Mouse (Mus musculus): Measurements from ENCODE around the gene Cux2. TPM values are rescaled to one million over a fixed set of nuclear protein-coding genes. Genes with fewer than 3 reads are reported as not detected.
A peak's percentile ranks its signal among the peaks of the same experiment; 100 is the strongest.

Gene Cux2
- 16.6 and 17.7 TPM in 2 replicates for total RNA-seq (2021)
- long read RNA-seq, experiment 1, partial matches to known transcripts: 2 of 9 reads
- long read RNA-seq, experiment 1, other reads (novel, unspliced or antisense): 7 of 9 reads
- long read RNA-seq, experiment 2, partial matches to known transcripts: 0 of 5 reads
- long read RNA-seq, experiment 2, other reads (novel, unspliced or antisense): 5 of 5 reads

DNA sequence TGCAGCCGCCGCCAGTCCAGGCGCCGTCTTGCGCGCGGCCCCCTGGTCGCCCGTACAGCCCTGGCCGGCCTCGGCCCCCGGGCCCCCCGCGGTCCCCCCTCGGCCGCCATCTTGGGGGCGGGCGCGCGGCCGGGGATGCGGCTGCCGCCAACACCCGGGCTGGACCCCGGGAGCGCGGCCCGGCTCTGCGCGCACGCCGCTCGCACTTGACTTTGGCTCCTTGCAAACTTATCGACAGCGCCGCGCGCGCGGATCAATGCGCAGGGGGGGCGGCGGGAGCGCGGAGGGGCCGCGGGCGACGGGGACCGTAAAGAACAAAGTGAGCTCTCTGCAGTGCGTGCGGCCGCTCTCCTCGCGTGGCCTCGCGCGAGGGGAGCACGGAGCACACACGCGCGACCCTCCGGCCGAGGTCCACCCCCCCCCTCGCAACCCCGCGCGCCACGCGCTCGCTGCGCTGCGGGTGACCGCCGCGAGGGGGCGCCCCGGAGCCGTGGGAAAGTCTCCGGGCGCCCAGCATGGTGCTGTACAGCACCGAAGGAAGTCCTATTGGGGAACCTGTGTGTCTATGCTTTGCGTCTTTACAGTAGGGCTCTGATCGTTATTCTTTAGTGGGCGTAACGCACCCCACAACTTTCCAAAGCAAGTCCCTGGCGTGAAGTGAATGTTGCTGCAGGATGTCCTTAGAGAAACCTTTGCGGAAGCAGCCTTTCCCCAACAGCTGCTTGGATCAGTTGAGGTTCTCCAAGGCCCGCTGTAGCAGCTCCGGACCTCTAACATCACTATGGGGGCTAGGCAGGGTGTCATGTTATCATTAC, at the start of gene Cux2:
Gene Cux2, minus strand, starts transcription at position 86 of the 815 bp plus-strand sequence.
- peak; percentile 81 for DNase-seq

DNA sequence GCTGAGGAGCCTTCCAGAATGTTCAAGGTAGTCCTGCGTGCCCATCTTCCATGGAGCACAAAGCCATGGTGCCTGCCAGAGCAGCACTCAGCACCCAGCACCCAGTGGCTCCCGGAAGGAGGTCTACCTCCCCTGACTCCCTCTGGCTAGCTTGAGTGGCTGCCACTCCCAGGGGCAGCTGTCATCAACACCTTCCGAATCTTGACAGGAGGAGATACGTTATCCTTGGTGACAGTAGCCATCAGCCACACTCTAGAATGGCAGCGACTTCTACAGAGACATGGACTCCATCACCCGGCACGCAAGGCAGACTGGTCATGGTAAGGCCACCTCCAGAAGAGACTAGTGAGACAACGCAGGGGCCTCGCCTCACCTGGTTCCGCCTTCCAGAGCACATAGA, 44.5 kb upstream of the Cux2 start:
- no peak for DNase-seq

DNA sequence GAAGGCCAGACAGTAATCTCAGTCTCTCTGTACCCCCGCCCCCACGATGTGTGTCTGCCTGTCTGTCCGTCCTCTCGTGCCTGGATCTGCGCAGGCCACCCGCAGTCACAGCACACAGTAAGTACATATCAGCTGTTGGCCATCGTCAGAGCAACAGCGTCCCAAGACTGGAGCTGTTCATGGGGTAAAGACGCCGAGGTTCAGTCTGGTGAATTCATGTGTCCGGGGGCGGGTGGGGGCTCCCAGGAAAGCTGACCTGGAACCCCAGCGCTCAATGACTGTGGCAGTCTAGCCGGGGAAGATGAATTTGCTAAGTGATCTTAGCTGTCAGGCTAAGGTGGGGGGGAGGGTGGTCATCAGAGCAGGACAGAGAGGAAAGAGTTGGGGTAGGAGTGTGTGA, 43.8 kb upstream of the Cux2 start:
- DNase-seq: no peak

DNA sequence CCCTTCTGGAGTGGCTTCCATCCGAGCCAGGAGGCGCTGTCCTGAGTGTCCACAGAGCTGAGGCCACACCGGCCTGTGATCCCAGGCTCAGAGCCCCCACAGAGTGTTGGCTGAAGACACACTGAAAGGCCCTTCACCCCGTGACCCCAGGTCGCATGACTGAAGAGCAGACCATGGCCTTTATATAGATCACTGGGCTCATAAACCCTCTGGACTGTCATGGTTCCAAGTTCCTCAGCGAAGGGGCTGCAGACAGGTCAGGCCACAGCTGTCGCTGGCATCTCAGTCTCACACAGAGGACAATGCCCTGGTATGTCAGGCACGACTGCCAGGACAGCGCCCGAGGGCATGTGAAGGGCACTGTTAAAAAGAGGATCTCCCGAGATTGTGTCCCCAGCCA, 42.9 kb upstream of the Cux2 start:
- no peak for DNase-seq

DNA sequence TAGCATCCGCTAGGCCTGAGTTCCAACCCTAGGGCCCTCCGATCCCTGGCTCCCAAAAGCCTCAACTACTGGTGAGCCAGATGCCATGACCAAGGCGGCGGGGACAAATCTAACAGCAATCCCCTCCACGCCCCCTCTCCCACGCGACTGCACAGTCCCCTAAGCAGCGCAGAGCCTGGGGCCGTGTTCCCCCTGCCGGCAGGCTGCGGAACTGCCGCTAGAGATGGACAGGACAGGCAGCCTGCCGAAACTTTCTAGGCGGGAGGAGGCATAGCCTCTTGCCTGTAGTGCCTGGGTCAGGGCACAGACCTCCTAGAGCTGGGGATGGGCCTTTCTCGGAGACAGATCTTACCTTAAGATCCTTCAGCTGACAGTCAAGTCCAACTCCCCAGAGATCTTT, 41.2 kb upstream of the Cux2 start:
- DNase-seq: peak; percentile 70

DNA sequence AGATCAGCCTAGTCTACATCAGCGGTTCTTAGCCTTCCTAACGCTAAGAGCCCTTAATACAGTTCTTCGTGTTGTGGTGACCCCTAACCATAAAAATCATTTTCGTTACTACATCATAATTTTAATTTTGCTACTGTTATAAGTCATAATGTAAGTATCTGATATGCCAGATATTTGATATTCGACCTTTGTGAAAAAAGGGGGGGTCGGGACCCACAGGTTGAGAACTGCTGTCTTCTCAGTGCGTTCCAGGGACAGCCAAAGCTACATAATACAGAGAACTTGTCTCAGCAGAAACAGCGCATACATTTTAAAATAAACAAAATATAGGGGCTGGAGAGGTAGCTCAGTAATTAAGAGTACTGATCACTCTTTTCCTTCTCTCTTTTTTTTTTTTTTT, 39.8 kb upstream of the Cux2 start:
- no peak for DNase-seq

DNA sequence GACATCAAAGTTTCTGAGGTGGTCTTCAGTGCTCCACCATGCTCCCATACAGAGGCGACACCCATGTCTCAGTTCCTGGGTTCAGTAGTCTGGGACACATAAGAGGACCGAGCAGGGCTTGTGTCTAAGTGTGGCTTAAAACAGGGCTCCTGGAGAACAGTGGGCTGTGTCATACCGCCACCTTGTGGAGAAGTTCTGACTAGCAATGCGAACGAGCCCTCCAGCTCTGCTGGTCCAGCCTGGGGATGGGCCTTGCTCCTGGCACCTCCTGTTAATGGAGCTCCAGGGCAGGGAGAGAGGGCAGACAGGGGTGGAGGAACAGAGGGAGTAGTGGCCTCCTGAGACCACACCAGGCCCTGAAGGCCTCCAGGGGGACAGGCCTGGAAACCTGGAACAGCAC, 39.0 kb upstream of the Cux2 start:
- peak; percentile 92 for DNase-seq

DNA sequence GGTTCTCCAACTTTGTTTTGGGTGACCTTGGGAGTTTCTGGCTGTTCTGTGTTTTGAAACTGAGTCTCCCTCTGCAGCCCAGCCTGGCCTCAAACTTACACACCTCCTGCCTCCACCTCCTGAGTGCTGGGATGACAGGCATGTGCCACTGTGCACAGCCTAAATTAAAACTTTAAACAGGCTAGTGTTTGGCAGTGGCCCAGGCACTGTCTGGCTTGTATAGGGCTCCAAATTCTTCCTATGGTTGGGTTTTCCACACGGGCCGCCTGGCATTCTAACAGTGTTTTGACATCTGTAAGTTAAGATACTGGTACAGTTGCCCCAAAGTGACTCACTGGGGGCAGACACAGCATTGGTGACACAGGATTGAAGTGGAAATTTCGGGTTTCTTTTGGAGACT, 36.2 kb upstream of the Cux2 start:
- DNase-seq: no peak

DNA sequence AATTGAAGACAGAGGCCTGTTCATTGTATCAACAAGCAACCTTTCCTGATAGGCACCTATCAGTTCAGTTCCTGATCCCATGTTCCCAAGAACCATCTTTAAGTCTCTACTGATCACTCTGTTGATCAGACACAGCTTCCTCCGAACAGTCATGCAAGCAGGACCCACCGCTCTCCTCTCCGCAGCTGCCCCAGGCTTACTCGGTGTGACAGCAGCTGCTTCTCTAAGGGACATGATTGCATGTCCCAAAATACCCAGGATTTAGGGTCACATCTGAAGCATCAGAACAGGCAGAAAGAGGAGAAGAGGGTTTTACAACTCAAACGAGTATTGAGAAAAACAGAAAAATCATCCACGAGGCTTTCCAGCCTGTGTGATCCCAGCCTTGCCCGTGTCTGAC, 35.4 kb upstream of the Cux2 start:
- no peak for DNase-seq

DNA sequence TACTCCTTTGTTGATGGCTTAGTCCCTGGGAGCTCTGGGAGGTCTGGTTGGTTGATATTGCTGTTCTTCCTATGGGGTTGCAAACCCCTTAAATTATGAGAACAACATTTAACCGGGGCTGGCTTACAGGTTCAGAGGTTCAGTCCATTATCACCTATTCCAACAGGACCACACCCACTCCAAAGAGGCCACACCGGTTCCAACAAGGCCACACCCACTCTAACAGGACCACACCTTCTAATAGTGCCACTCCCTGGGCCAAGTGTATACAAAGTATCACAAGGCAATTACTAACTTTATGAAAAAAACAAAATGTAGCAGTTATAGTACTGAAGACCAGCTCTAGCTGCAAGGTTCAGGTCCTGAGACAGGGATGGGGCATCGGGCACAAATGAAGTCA, 34.6 kb upstream of the Cux2 start:
- DNase-seq: no peak

DNA sequence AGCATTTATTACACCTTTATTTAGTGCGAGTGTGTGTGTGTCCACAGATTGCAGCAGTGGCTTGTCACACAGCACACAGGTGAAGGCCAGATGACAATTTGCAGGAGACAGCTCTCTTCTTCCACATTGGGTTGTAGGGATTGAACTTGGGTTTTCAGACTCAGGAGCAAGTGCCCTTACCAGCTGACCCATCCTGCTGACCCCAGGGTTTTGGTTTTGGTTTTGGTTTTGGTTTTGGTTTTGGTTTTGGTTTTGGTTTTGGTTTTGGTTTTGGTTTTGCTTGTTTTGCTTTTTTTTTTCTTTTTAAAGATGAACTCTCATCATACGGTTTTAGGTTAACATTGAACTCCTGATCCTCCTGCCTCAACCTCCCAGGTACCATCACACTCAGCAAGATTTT, 33.4 kb upstream of the Cux2 start:
- DNase-seq: no peak

DNA sequence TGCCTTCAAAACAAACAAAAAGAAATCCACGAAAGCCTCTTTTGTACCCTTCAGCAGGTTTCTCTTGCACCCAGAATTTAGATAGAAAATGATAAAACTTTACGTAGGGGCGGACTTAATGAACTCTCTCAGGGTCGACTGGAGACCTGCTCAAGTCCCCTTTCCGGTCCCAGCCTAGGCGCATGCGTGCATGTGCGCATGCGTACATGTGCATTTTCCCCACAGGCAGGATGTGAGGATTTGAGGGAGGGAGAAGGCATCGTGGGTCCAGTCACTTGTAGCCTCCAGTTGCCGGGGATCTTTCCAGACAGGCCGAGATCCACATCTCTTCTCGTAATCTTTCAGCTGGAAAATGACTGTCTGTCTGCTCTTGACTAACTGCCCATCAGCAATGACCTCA, 31.6 kb upstream of the Cux2 start:
- DNase-seq: no peak

DNA sequence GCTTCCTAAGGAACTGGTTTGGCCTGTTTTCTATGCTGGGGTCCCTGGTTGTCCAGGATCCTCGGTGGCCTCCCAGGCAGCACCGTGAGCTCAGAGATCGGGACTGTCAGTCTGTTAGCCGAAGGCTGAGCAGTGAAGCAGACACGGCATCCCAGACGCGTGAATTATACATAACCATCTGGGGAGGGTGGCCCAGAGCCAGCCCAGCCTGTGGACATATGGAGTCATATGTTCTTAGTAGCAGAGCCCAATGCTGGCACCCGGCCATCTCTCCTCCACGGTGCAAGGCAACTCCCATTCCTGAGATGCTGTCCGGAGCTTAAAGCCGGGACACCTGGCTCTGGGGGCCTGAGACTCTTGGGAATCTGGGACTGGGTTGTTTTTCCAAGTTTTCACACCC, 31.0 kb upstream of the Cux2 start:
- no peak for DNase-seq

DNA sequence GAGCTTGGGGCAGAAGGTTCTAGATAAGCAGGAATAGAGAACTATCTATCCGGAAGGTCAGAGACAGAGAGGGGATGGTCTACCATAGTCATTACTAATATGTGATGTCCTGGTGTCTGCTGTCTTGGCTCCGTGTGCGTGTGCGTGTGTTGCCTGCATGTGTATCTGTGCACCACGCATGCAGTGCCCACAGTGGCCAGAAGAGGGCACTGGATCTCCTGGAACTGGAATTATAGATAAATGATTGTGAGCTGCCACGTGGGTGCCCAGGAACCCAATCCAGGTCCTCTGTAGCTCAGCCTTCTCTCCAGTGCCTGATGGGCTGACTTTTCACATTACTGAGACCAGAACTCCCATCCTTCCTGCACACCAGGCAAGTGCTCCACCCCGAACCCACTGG, 29.9 kb upstream of the Cux2 start:
- DNase-seq: no peak

DNA sequence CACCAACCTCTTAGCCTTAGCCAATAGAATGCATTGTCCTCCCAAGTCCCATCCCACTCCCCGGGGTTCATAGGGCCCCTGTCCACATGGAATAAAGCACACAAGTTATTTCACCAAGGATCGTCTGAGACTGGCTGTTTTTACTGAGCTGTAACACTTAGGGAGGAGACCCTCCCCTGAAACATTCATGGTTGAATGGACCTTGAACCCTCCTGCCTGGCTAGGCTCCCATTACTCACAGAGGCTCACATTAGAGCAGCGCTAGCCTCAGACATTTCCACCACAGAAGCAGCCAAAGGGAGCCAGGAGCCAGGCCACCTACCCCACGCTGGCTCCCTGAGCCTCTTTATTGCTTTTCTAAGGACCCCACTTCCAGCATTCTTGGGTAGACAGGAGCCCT, 27.3 kb upstream of the Cux2 start:
- no peak for DNase-seq

DNA sequence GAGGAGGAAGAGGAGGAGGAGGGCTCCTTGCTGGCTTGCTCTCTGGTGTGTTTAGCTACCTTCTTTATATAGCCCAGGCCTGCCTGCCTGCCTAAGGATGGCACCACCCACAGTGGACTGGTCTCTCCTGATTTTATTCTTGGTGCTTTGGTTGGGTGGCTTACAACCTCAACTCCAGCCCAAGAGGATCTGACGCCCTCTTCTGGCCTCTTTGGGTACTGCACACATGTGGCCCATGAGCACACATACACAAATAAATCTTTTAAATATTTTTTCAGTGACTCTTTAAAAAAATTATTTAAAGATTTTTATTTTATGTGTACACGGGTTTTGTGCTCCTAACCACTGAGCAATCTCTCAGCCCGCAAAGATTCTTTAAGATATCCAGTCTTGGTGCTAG, 25.8 kb upstream of the Cux2 start:
- DNase-seq: peak; percentile 47

DNA sequence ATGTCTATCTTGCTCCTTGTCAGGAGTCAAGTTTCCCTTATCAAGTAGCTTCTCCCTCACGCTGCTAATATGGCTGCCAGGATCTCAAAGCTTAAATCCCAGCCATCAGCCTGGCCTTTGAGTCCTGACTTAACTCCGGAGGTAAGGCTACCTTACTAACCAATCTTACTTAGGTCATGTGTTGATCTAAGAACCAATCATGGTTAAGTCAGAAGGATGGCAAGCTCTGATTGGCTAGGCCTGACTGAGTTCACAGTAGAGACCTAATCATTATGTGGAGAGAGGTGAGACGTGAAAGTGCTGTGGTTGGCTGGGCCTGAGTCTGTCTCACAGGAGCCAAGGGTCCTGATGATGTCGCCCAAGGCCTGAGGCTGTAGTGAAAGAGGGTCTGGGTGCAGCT, 22.1 kb upstream of the Cux2 start:
- no peak for DNase-seq

DNA sequence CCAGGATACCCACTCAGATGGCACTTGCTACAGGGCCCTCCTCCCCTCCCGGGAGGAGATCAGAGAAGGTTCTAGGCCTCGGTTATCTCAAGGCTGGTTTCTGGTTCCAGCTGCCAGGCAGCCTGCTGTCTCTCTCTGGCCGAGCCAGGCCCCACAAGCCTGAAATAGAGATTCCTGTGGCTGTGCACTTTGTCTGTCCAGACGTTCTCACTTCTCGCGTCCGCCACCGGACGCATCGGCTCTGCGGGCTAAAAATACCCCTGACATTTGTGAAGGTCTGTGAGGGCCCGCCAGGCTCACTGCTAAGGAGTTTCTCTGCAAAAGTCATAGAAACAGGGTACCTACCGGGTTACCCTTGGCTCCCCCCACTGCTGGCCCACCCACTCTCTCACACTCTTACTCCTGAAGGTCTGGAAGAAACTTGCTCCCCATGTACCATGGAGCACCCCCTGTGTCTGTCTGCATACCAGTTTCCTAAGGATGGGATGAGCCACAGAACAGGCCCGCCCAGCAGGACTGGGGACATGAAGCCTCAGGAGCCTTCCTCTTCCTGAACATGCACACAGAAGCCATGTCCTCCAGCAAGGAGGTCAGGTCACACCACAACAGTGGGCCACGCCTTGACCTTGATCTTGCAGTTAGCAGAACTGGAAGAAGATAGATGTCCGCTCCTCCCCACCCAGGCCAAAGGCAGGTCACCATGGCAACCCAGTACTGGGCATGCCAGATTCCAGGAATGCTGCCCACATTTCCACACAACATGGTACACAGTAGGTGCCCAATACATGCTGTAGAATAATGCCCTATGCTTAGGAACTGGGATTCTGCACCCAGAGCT, 21.3 kb upstream of the Cux2 start:
- peak; percentile 67 for DNase-seq

DNA sequence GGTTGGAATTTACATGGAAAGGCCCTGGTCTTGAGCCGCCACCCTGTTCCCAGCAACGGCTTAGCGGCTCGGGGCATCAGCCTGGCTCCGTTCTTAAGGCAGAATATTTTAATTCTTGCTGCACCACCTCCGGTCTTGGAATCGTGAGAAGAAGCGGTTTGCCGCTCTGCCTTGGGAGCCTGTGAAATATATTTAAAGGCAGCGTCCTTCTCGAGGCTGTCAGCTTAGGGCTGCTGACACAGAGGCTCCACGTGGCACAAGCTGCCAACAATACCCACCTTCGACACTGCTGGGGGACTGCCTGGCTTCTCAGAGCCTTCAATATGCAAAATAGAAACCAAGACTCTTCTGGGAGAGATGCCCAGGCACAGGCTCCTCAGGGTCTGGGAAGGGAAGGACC, 18.7 kb upstream of the Cux2 start:
- DNase-seq: no peak

DNA sequence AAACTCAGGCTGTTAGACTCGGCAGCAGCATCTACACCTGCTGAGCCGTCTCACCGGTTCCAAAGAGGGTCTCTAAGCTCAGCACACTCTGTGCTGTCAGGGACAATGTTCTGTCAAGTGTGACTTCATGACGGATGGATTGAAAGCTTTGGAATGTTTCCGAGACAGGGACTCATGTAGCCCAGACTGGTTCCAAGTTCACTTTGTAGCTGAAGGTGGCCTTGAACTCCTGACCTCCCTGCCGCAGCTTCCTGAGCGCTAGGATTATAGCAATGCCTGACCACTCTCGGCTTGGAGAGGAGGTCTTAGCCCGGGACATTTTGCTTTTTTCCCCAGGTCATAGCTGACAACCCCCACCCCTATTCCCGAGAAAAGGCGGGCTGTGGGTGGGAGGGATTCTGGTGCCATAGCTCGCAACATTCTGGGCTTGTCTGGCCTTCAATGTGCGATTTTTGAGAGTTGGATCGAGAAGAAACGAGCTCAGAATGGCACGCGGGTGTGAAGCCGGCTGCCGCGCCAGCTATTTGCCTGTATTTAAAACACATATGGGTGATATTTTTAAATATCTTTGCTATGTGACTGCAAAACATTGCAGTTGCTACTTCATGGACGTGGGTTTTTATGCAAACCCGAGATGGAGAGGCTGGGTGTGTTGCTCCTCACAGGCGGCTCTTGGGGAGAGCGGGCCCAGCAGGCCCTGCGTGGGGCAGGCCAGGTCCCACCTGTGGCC, 13.5 kb upstream of the Cux2 start:
- DNase-seq: no peak

DNA sequence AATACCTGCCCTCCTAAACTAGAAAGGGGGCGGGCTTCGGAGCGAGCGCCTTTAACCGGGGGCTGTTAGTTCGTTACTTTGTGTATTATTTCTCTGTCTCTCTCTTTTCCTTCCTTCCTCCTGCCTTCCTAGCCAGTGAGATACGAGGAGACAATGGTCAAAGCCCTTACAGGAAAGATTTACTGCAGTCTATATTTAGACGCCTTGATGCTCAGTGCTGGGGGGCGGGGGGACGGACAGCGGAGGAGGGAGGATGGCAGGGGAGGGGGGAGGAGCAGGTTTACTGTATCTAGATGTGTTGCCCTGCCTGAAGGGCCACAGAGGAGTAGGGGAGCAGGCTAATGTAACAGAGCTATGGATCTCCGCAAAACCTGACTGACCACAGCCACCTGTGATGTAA, 12.6 kb upstream of the Cux2 start:
- DNase-seq: peak; percentile 64

DNA sequence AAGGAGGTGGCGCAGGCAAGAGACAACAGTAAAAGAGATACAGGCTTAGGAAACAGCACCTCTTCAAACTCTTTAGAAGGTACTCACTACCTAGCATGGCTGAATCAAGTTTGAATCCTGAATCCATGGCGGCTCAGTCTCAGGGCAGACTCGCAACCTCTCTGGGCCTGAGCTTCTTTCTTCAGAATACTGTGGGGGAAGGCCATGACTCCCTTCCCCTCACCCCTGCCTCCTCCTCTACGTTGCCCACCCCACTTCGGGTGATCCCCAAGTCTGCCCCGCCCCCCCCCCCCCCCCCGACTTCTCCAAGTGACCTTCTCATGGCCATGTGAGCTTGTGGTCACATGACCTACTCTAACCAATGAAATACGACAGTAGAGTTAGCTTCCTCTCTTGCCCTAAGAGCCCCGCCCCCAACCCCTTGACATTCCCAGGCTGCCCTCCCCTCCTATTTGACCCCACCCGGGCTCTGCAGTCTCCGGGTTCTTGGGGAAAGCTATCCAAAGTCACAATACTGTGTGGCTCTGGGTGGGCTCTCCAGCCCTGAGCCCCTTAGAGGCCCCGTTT, 10.9 kb upstream of the Cux2 start:
- peak; percentile 54 for DNase-seq

Data from adrenal gland, postnatal 14 days (tissue).